In genomic region chr19:58099539-58099938, GRCm38 (mm10) we compare ENCODE assay signal across 23 mouse cellular contexts.
DNase-seq lines count a peak whose midpoint lies in the region; ATAC-seq and TF ChIP-seq lines count a peak whose summit lies in the region.
"Had no signal": no experiment of that assay in that cellular context is flagged by ENCODE, and none has a peak within 500 bp of the region (broad histone marks: within the 10 kb centered on the region; RNA-seq: fewer than 3 reads in every experiment).

No protein-coding gene starts in this region.

- no peak for ATAC-seq in midbrain, embryonic 11.5 days (ENCODE audit: low FRiP score)
- ATAC-seq in midbrain, embryonic 16.5 days, result no peak
- peak; percentile 63 for ATAC-seq in granulocyte monocyte progenitor cell, adult 5-6 weeks (replicated peaks; ENCODE audit: poor library complexity, severe bottlenecking)
- ATAC-seq in megakaryocyte progenitor cell, adult 5-6 weeks (replicated peaks; ENCODE audit: poor library complexity), result peak; percentile 60
- ATAC-seq in frontal cortex, adult (ENCODE audit: low TSS enrichment), result no peak
- ATAC-seq: activated CD4-positive, CD25-positive, alpha-beta regulatory T cell, adult 4 months; CD4-positive, CD25-positive, alpha-beta regulatory T cell, adult 4 months; Patski had no signal

- no peak overlapping the region for H3K9ac ChIP-seq in midbrain, embryonic 11.5 days (ENCODE audit: low read length)
- H3K9ac ChIP-seq in midbrain, embryonic 16.5 days (ENCODE audit: low read depth, low read length), result no peak overlapping the region

- no peak for TF ChIP-seq POLR2A in bone marrow, adult 2 months (IDR thresholded peaks at IDR 0.05; ENCODE audit: borderline replicate concordance, control insufficient read depth, low read depth, low read length)

- H3K4me3 ChIP-seq in midbrain, embryonic 11.5 days (ENCODE audit: low read depth, low read length), result no peak overlapping the region
- H3K4me3 ChIP-seq in midbrain, embryonic 16.5 days (ENCODE audit: low read depth, low read length), result no peak overlapping the region
- H3K4me3 ChIP-seq in bone marrow, adult 2 months (replicated peaks; ENCODE audit: control insufficient read depth, low read depth, low read length), result no peak overlapping the region
- no peak overlapping the region for H3K4me3 ChIP-seq in heart, embryonic 10.5 days

- no peak overlapping the region for H3K27ac ChIP-seq in midbrain, embryonic 11.5 days (ENCODE audit: low read depth, low read length)
- no peak overlapping the region for H3K27ac ChIP-seq in midbrain, embryonic 16.5 days (ENCODE audit: low read length)
- H3K27ac ChIP-seq in bone marrow, adult 2 months (ENCODE audit: control insufficient read depth, insufficient read depth, low read depth, low read length, poor library complexity), result peak overlapping the region; percentile 33; the same call in 1 of the 2 replicates
- H3K27ac ChIP-seq in heart, embryonic 10.5 days, result no peak overlapping the region

- TF ChIP-seq CTCF in bone marrow, adult 2 months (IDR thresholded peaks at IDR 0.05; ENCODE audit: control insufficient read depth, insufficient read depth, low read length), result no peak

- no peak overlapping the region for H3K4me2 ChIP-seq in midbrain, embryonic 11.5 days
- no peak overlapping the region for H3K4me2 ChIP-seq in midbrain, embryonic 16.5 days (ENCODE audit: low read length)

- DNase-seq in midbrain, embryonic 11.5 days (ENCODE audit: low spot score, missing footprints), result peak; percentile 65
- no peak for DNase-seq in heart, embryonic 10.5 days (ENCODE audit: low spot score)
- DNase-seq in right cerebral cortex, postnatal 14 days, result no peak
- DNase-seq: adrenal gland, adult 2 months; adrenal gland, adult 8-10 months; adrenal gland, postnatal 10 days; adrenal gland, postnatal 14 days; adrenal gland, postnatal 25 days; adrenal gland, postnatal 36 days; B cell, adult 2 months; cerebellum, adult 11 months; cerebellum, adult 11-12 months; cerebellum, adult 18-20 months had no signal

- no peaks in the 10 kb centered on the region for H3K27me3 ChIP-seq in midbrain, embryonic 11.5 days (ENCODE audit: control insufficient read depth, insufficient read depth, low read length)
- no peaks in the 10 kb centered on the region for H3K27me3 ChIP-seq in midbrain, embryonic 16.5 days (ENCODE audit: control insufficient read depth, insufficient read depth, low read depth, low read length)
- H3K27me3 ChIP-seq in heart, embryonic 10.5 days (ENCODE audit: insufficient read depth, poor library complexity, severe bottlenecking), result no peaks in the 10 kb centered on the region
- H3K27me3 ChIP-seq: CH12.LX, Patski had no signal

- H3K4me1 ChIP-seq in midbrain, embryonic 11.5 days (ENCODE audit: control insufficient read depth, insufficient read depth, low read length), result no peaks in the 10 kb centered on the region
- no peaks in the 10 kb centered on the region for H3K4me1 ChIP-seq in midbrain, embryonic 16.5 days (ENCODE audit: control insufficient read depth, insufficient read depth, low read length)
- H3K4me1 ChIP-seq in bone marrow, adult 2 months (ENCODE audit: control insufficient read depth, insufficient read depth, low read length), result peaks cover 5% of the 10 kb centered on the region
- H3K4me1 ChIP-seq in heart, embryonic 10.5 days, result peaks cover 11% of the 10 kb centered on the region

- WGBS in midbrain, embryonic 11.5 days, result 92% methylated on average over 5 of the region's 5 CpGs
- WGBS in midbrain, embryonic 16.5 days, result 94% methylated on average over 5 of the region's 5 CpGs
- 48% methylated on average over 5 of the region's 5 CpGs for WGBS in bone marrow, adult 2 months
- WGBS in heart, embryonic 10.5 days, result 63% methylated on average over 5 of the region's 5 CpGs

- H3K36me3 ChIP-seq in midbrain, embryonic 11.5 days (ENCODE audit: control insufficient read depth, insufficient read depth, low read length), result no peaks in the 10 kb centered on the region
- H3K36me3 ChIP-seq in midbrain, embryonic 16.5 days (ENCODE audit: control insufficient read depth, insufficient read depth, low read length), result no peaks in the 10 kb centered on the region
- no peaks in the 10 kb centered on the region for H3K36me3 ChIP-seq in heart, embryonic 10.5 days
- H3K36me3 ChIP-seq: G1E had no signal

- H3K9me3 ChIP-seq in midbrain, embryonic 11.5 days (ENCODE audit: control insufficient read depth, low read length), result no peaks in the 10 kb centered on the region
- H3K9me3 ChIP-seq in midbrain, embryonic 16.5 days (replicated peaks; ENCODE audit: control insufficient read depth, low read length, poor library complexity, severe bottlenecking), result no peaks in the 10 kb centered on the region
- no peaks in the 10 kb centered on the region for H3K9me3 ChIP-seq in heart, embryonic 10.5 days

Comparison
In these comparisons a context has a peak if more than half of its experiments do, and no peak if none do; other contexts are left out.
1. ATAC-seq: peak in granulocyte monocyte progenitor cell, adult 5-6 weeks (single experiment) and megakaryocyte progenitor cell, adult 5-6 weeks (single experiment); none in midbrain, embryonic 11.5 days (single experiment), midbrain, embryonic 16.5 days (single experiment) and frontal cortex, adult (single experiment).